Mouse (Mus musculus): ENCODE measurements at regions not wholly inside any gene's neighbourhood (a gene's known extent, or its start where the extent isn't known, plus 50 kb on each side); places are given as distances from the start of the nearest gene placed in this dataset.
A peak's percentile ranks its signal among the peaks of the same experiment; 100 is the strongest.
"Not testable (repeated sequence)": the region's sequence is repeated elsewhere in the genome, so short reads cannot be mapped to it uniquely, and the experiment has no call there.

GRCm38 (mm10) chr4:10315144-10315543, 559.2 kb upstream of the 2610301B20Rik start:
- no peak for DNase-seq

GRCm38 (mm10) chr4:10315875-10316274, 558.4 kb upstream of the 2610301B20Rik start:
- DNase-seq: no peak

- no peak for DNase-seq
Observed at GRCm38 (mm10) chr4:10344147-10344546, 530.2 kb upstream of the 2610301B20Rik start.

- no peak for DNase-seq
Observed at GRCm38 (mm10) chr4:10351876-10352627, 522.2 kb upstream of the 2610301B20Rik start.

GRCm38 (mm10) chr4:10357572-10357971, 516.7 kb upstream of the 2610301B20Rik start:
- DNase-seq: no peak

- DNase-seq: no peak
Observed at GRCm38 (mm10) chr4:10389790-10390189, 484.5 kb upstream of the 2610301B20Rik start.

- DNase-seq: no peak
Observed at GRCm38 (mm10) chr4:10397249-10397648, 477.0 kb upstream of the 2610301B20Rik start.

- no peak for DNase-seq
Observed at GRCm38 (mm10) chr4:10398075-10398474, 476.2 kb upstream of the 2610301B20Rik start.

- DNase-seq: no peak
Observed at GRCm38 (mm10) chr4:10399649-10400048, 474.6 kb upstream of the 2610301B20Rik start.

GRCm38 (mm10) chr4:10402928-10403327, 471.4 kb upstream of the 2610301B20Rik start:
- DNase-seq: no peak

GRCm38 (mm10) chr4:10404438-10404837, 469.9 kb upstream of the 2610301B20Rik start:
- peak in 1 of 2 experiments; percentile 6 for DNase-seq

- no peak for DNase-seq
Observed at GRCm38 (mm10) chr4:10405102-10405501, 469.2 kb upstream of the 2610301B20Rik start.

GRCm38 (mm10) chr4:10414274-10414673, 460.0 kb upstream of the 2610301B20Rik start:
- DNase-seq: no peak

GRCm38 (mm10) chr4:10421354-10421753, 452.9 kb upstream of the 2610301B20Rik start:
- DNase-seq: no peak

- no peak for DNase-seq
Observed at GRCm38 (mm10) chr4:10434438-10434837, 439.9 kb upstream of the 2610301B20Rik start.

GRCm38 (mm10) chr4:10439921-10440320, 434.4 kb upstream of the 2610301B20Rik start:
- DNase-seq: not testable (repeated sequence)

- no peak for DNase-seq
Observed at GRCm38 (mm10) chr4:10459603-10460002, 414.7 kb upstream of the 2610301B20Rik start.

- DNase-seq: no peak
Observed at GRCm38 (mm10) chr4:10480936-10481335, 393.4 kb upstream of the 2610301B20Rik start.

GRCm38 (mm10) chr4:10508163-10508821, 366.0 kb upstream of the 2610301B20Rik start:
- DNase-seq: peak in 1 of 2 experiments; percentile 5

GRCm38 (mm10) chr4:10510013-10510412, 364.3 kb upstream of the 2610301B20Rik start:
- DNase-seq: no peak

- DNase-seq: no peak
Observed at GRCm38 (mm10) chr4:10550711-10551305, 323.5 kb upstream of the 2610301B20Rik start.

GRCm38 (mm10) chr4:10553724-10554123, 320.6 kb upstream of the 2610301B20Rik start:
- DNase-seq: no peak

- no peak for DNase-seq
Observed at GRCm38 (mm10) chr4:10560078-10560477, 314.2 kb upstream of the 2610301B20Rik start.
